Mouse (Mus musculus): ENCODE data around the gene Ddx4. TPM values are rescaled to one million over a fixed set of nuclear protein-coding genes. Genes with fewer than 3 reads are reported as not detected.

The Ddx4 gene
- polyA plus RNA-seq, 1 experiment from 2014 or later, result 0.99 TPM

DNA sequence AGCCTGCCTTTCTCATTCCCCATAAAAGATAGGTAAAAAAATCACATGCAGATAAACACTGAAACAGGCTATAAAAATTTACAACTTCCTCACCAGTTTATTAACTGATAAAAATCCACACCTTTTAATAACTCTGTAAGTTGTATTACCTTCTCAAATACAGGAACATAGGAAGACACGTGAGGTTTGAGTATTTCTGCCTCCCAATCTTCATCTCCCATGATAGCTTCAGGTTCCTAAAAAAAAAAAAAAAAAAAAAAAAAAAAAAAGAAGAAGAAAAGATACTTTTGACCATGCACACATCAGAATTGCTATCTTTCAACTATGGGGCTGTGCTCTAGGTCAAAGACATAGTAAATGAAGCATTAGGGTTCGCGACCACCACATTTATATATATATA is 1.1 kb downstream of the Ddx4 start:
- ATAC-seq (ENCODE audit: low read depth) (no peak), DNase-seq (ENCODE audit: low spot score) (no peak)
- Histone ChIP-seq H3K36me3 (ENCODE audit: control insufficient read depth, insufficient read depth, low read length) (no peaks in the 10 kb centered on the region), H3K9ac (ENCODE audit: low read depth, low read length) (no peak overlapping the region), H3K4me3 (ENCODE audit: low read depth, low read length) (no peak overlapping the region), H3K27ac (replicated peaks; ENCODE audit: low read depth, low read length) (no peak overlapping the region), H3K27me3 (replicated peaks; ENCODE audit: control insufficient read depth, insufficient read depth, low read length) (no peaks in the 10 kb centered on the region), H3K4me2 (ENCODE audit: low read depth, low read length) (no peak overlapping the region), H3K4me1 (ENCODE audit: control insufficient read depth, insufficient read depth, low read length) (no peaks in the 10 kb centered on the region), H3K9me3 (ENCODE audit: control insufficient read depth, low read length) (peaks cover 15% of the 10 kb centered on the region)
- 90% methylated on average over 3 of the region's 3 CpGs for WGBS

DNA sequence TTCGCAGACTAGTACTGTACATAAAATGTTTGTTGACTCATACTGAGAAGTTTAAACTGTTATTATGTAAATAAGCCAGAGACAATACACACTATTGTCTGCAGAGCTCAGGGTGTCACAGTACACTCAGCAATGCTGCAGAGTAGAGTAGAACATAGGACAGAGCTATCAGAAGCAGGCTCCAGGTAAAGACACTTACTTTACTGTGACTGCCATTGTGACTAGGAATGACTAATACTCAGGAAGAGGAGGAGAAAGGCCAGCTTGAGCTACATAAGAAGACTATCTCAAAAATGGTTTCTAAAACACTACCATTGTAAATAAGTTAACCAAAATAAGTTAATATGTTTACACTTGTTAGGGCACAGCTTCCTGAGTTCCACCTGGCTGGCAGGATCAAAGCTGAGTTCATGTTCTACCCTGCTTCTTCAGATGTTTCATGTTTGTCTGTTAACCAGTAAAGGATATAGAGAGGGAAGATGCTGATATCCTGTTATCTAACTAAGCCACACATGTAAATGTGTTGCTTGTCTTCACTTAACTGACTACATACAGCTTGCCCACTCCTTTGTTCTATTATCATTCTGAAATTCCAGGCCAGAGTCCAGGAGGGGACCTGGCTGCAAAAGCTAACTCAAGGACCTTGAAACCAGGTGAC is 6.6 kb downstream of the Ddx4 start:
- no peak overlapping the region for H3K27ac ChIP-seq (replicated peaks; ENCODE audit: low read depth, low read length)
- H3K9ac ChIP-seq (ENCODE audit: low read depth, low read length), result no peak overlapping the region
- no peak overlapping the region for H3K4me3 ChIP-seq (ENCODE audit: low read depth, low read length)
- H3K27me3 ChIP-seq (replicated peaks; ENCODE audit: control insufficient read depth, insufficient read depth, low read length), result no peaks in the 10 kb centered on the region
- DNase-seq (ENCODE audit: low spot score) (no peak), ATAC-seq (ENCODE audit: low read depth) (no peak)
- H3K4me1 ChIP-seq (ENCODE audit: control insufficient read depth, insufficient read depth, low read length), result no peaks in the 10 kb centered on the region
- no peaks in the 10 kb centered on the region for H3K9me3 ChIP-seq (ENCODE audit: control insufficient read depth, low read length)
- 91% methylated on average over 1 of the region's 1 CpGs for WGBS
- no peak overlapping the region for H3K4me2 ChIP-seq (ENCODE audit: low read depth, low read length)
- H3K36me3 ChIP-seq (ENCODE audit: control insufficient read depth, insufficient read depth, low read length), result no peaks in the 10 kb centered on the region

DNA sequence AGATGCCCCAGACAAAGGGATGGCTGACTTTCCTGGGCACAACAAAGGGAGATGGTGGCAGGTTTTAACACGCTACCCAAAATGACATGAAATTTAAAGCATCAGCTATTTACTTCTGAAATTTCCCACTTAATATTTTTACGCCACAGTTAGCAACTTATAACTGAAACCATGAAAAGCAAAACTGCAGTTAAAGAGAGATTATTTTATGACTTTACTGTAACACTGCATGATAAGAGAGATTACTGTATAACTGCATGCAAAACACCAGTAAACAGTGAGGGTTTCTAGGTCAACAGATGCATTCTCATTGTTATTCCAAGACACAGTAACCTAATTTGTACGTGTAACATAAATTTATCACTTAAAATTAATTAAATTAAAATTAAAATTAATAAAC is 7.3 kb downstream of the Ddx4 start:
- no peak for ATAC-seq (ENCODE audit: low read depth)
- DNase-seq (ENCODE audit: low spot score), result no peak
- Histone ChIP-seq H3K4me1 (ENCODE audit: control insufficient read depth, insufficient read depth, low read length) (no peaks in the 10 kb centered on the region), H3K4me2 (ENCODE audit: low read depth, low read length) (no peak overlapping the region), H3K9me3 (ENCODE audit: control insufficient read depth, low read length) (no peaks in the 10 kb centered on the region), H3K9ac (ENCODE audit: low read depth, low read length) (no peak overlapping the region), H3K27ac (replicated peaks; ENCODE audit: low read depth, low read length) (no peak overlapping the region), H3K27me3 (replicated peaks; ENCODE audit: control insufficient read depth, insufficient read depth, low read length) (no peaks in the 10 kb centered on the region), H3K36me3 (ENCODE audit: control insufficient read depth, insufficient read depth, low read length) (no peaks in the 10 kb centered on the region), H3K4me3 (ENCODE audit: low read depth, low read length) (no peak overlapping the region)
- WGBS, result 78% methylated on average over 3 of the region's 3 CpGs

DNA sequence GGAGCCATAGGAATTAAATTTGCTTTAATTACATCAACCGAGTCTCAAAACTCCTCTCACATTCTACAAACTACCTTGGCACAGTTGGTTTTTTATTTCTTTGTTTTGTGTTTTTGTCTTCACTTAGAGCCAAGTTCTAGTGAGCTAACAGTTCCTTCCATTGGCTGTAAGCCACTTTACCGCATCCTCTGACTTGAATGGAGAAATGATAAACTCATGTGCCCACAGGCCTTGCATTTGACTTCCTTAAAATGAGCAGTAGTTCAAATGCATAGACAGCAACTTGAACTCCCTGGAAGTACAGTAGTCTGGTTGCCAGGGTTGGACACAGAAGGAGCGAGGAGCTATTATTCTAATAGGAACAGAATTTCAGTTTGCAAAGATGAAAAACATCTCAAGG is 9.4 kb downstream of the Ddx4 start:
- Histone ChIP-seq H3K4me3 (ENCODE audit: low read depth, low read length) (no peak overlapping the region), H3K27me3 (replicated peaks; ENCODE audit: control insufficient read depth, insufficient read depth, low read length) (no peaks in the 10 kb centered on the region), H3K27ac (replicated peaks; ENCODE audit: low read depth, low read length) (no peak overlapping the region), H3K4me2 (ENCODE audit: low read depth, low read length) (no peak overlapping the region), H3K36me3 (ENCODE audit: control insufficient read depth, insufficient read depth, low read length) (no peaks in the 10 kb centered on the region), H3K4me1 (ENCODE audit: control insufficient read depth, insufficient read depth, low read length) (no peaks in the 10 kb centered on the region), H3K9me3 (ENCODE audit: control insufficient read depth, low read length) (no peaks in the 10 kb centered on the region), H3K9ac (ENCODE audit: low read depth, low read length) (no peak overlapping the region)
- ATAC-seq (ENCODE audit: low read depth) (no peak), DNase-seq (ENCODE audit: low spot score) (no peak)
- WGBS, result 85% methylated on average over 3 of the region's 3 CpGs

DNA sequence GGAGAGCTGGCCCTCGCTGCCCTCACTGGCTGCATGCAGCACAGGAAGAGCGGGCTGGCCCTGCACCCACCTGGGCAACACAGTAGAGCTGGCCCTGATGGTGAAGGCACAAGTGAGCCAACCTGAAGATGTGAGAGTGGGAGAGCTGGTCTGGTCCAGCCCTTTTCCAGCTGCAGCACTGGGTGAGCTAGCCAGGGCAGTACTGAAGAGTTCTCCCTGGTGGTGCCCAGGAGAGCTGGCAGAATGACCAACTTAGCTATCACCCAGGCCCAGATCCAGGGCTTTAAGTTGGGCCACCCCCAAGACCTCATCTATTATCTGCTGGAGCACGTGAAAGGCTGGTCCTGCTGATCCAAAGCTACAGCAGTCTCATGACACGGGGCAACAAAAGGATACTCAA is 13.2 kb downstream of the Ddx4 start:
- no peak overlapping the region for H3K9ac ChIP-seq (ENCODE audit: low read depth, low read length)
- no peaks in the 10 kb centered on the region for H3K36me3 ChIP-seq (ENCODE audit: control insufficient read depth, insufficient read depth, low read length)
- no peaks in the 10 kb centered on the region for H3K27me3 ChIP-seq (replicated peaks; ENCODE audit: control insufficient read depth, insufficient read depth, low read length)
- H3K4me3 ChIP-seq (ENCODE audit: low read depth, low read length), result no peak overlapping the region
- H3K27ac ChIP-seq (replicated peaks; ENCODE audit: low read depth, low read length), result no peak overlapping the region
- H3K4me2 ChIP-seq (ENCODE audit: low read depth, low read length), result no peak overlapping the region
- ATAC-seq (ENCODE audit: low read depth) (no peak), DNase-seq (ENCODE audit: low spot score) (no peak)
- 69% methylated on average over 4 of the region's 4 CpGs for WGBS
- no peaks in the 10 kb centered on the region for H3K9me3 ChIP-seq (ENCODE audit: control insufficient read depth, low read length)
- H3K4me1 ChIP-seq (ENCODE audit: control insufficient read depth, insufficient read depth, low read length), result no peaks in the 10 kb centered on the region

DNA sequence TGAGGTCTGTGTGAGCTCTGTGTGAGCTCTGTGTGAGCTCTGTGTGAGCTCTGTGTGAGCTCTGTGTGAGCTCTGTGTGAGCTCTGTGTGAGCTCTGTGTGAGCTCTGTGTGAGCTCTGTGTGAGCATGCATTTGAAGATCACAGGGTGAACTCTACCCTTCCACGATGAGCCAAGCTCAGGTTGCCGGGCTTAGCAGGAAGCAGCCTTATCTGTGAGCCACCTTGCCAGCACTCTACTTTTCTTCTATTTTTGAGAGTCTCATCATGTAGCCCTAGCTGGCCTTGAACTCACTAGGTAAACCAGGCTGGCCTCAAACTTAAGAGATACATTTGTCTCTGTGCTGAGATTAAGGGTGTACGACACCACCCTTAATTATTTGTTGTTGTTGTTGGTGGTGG is 15.8 kb downstream of the Ddx4 start:
- no peaks in the 10 kb centered on the region for H3K36me3 ChIP-seq (ENCODE audit: control insufficient read depth, insufficient read depth, low read length)
- no peaks in the 10 kb centered on the region for H3K4me1 ChIP-seq (ENCODE audit: control insufficient read depth, insufficient read depth, low read length)
- 30% methylated on average over 3 of the region's 3 CpGs for WGBS
- H3K9ac ChIP-seq (ENCODE audit: low read depth, low read length), result no peak overlapping the region
- H3K27ac ChIP-seq (replicated peaks; ENCODE audit: low read depth, low read length), result no peak overlapping the region
- no peak for DNase-seq (ENCODE audit: low spot score)
- no peak overlapping the region for H3K4me3 ChIP-seq (ENCODE audit: low read depth, low read length)
- ATAC-seq (ENCODE audit: low read depth), result no peak
- H3K27me3 ChIP-seq (replicated peaks; ENCODE audit: control insufficient read depth, insufficient read depth, low read length), result no peaks in the 10 kb centered on the region
- no peak overlapping the region for H3K4me2 ChIP-seq (ENCODE audit: low read depth, low read length)
- no peaks in the 10 kb centered on the region for H3K9me3 ChIP-seq (ENCODE audit: control insufficient read depth, low read length)

DNA sequence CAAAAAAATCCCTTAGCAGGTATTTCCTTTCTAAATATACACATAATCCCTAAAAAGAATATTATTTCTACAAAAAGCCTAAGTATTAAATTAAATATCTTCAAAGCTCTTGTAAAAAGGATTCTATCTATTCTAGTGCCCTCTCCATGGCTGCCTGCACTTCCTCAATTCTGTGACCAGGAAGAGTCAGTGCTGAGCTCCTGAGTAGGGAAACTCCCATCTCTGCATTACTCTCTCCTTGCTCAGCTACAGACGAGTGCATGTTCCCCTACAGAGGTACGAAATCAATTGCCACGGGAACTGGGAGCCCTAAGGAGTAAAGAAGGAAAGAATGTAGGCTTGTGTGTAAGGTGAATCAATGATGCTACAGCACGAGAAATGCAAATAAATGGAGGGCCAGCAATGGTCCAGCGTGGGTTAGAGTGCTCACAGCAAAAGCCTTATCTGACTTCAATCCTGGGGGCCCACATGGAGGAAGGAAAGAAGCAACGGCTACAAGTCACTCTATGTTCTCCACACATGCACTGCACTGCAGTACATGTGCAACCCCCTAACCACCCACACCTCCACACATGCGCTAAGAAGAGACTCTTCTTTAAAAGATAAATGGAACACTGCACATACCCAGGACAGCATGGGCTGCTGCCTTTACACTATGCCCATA is 17.0 kb downstream of the Ddx4 start:
- WGBS, result 50% methylated on average over 7 of the region's 7 CpGs
- Histone ChIP-seq H3K36me3 (ENCODE audit: control insufficient read depth, insufficient read depth, low read length) (no peaks in the 10 kb centered on the region), H3K4me1 (ENCODE audit: control insufficient read depth, insufficient read depth, low read length) (no peaks in the 10 kb centered on the region), H3K27me3 (replicated peaks; ENCODE audit: control insufficient read depth, insufficient read depth, low read length) (no peaks in the 10 kb centered on the region), H3K9ac (ENCODE audit: low read depth, low read length) (no peak overlapping the region), H3K9me3 (ENCODE audit: control insufficient read depth, low read length) (no peaks in the 10 kb centered on the region), H3K27ac (replicated peaks; ENCODE audit: low read depth, low read length) (no peak overlapping the region), H3K4me3 (ENCODE audit: low read depth, low read length) (no peak overlapping the region), H3K4me2 (ENCODE audit: low read depth, low read length) (no peak overlapping the region)
- ATAC-seq (ENCODE audit: low read depth), result no peak
- DNase-seq (ENCODE audit: low spot score), result no peak

DNA sequence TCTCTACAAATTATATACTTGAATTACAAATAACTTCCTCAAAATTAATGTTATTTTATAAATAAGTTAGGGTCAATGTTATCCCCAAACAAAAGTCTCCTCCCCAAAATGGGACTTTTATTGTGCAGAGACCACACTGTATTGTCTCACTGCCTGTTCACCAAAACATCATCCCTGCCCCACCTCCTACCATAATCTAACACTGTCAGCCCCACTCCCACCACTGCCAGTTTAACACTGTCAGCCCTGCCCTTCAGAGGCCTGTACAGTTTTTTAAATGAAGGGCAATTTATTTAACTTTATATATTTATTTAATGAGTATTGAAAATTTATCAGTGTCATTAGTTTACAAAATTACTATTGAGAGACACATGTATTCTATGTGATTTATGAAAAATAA is 26.7 kb downstream of the Ddx4 start:
- no peak for DNase-seq (ENCODE audit: low spot score)
- H3K36me3 ChIP-seq (ENCODE audit: control insufficient read depth, insufficient read depth, low read length), result no peaks in the 10 kb centered on the region
- no peak overlapping the region for H3K9ac ChIP-seq (ENCODE audit: low read depth, low read length)
- H3K4me3 ChIP-seq (ENCODE audit: low read depth, low read length), result no peak overlapping the region
- no peaks in the 10 kb centered on the region for H3K9me3 ChIP-seq (ENCODE audit: control insufficient read depth, low read length)
- H3K4me1 ChIP-seq (ENCODE audit: control insufficient read depth, insufficient read depth, low read length), result no peaks in the 10 kb centered on the region
- ATAC-seq (ENCODE audit: low read depth), result no peak
- no peaks in the 10 kb centered on the region for H3K27me3 ChIP-seq (replicated peaks; ENCODE audit: control insufficient read depth, insufficient read depth, low read length)
- H3K4me2 ChIP-seq (ENCODE audit: low read depth, low read length), result no peak overlapping the region
- no peak overlapping the region for H3K27ac ChIP-seq (replicated peaks; ENCODE audit: low read depth, low read length)

DNA sequence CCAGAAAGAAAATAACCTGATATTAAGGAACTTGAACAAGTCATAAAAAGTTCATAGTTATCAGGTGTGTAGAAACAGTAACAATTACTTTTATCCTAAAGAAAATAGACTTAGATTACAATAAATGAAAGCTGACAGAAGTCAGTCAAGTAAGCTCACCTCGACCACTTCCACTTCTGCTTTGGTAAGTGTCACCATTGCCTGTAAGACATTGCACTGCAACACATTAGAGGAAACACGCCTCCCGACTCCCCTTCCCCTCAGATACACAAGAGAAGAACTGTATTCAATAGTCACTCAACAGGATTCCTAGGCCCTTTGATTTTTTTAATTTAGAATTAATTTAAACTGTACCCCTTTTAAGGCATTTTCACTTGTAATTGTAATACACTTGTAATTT is 27.7 kb downstream of the Ddx4 start:
- 72% methylated on average over 3 of the region's 3 CpGs for WGBS
- no peak for DNase-seq (ENCODE audit: low spot score)
- H3K4me3 ChIP-seq (ENCODE audit: low read depth, low read length), result no peak overlapping the region
- no peaks in the 10 kb centered on the region for H3K27me3 ChIP-seq (replicated peaks; ENCODE audit: control insufficient read depth, insufficient read depth, low read length)
- no peak overlapping the region for H3K9ac ChIP-seq (ENCODE audit: low read depth, low read length)
- no peak overlapping the region for H3K4me2 ChIP-seq (ENCODE audit: low read depth, low read length)
- no peaks in the 10 kb centered on the region for H3K36me3 ChIP-seq (ENCODE audit: control insufficient read depth, insufficient read depth, low read length)
- no peak overlapping the region for H3K27ac ChIP-seq (replicated peaks; ENCODE audit: low read depth, low read length)
- ATAC-seq (ENCODE audit: low read depth), result no peak
- no peaks in the 10 kb centered on the region for H3K4me1 ChIP-seq (ENCODE audit: control insufficient read depth, insufficient read depth, low read length)
- no peaks in the 10 kb centered on the region for H3K9me3 ChIP-seq (ENCODE audit: control insufficient read depth, low read length)

Data from embryonic facial prominence, embryonic 14.5 days (tissue).